Mouse (Mus musculus) small intestine, adult 2 months (tissue): ENCODE results near the gene Ryk. TPM values are rescaled to one million over a fixed set of nuclear protein-coding genes. Genes with fewer than 3 reads are reported as not detected.

ENCODE experiments used
- H3K27ac ChIP-seq: fragments of 200-500 bp; 2 replicates; pipeline ENCODE4 v1.5.1; 2012; ENCODE audit warnings: low read depth, low read length, control low read depth, inconsistent platforms; ENCODE audit not compliant: insufficient read depth
- H3K27me3 ChIP-seq: fragments of 200-500 bp; 2 replicates; pipeline ENCODE4 v1.6.1; 2012; ENCODE audit warnings: mild to moderate bottlenecking, moderate library complexity, low read length, inconsistent platforms; ENCODE audit not compliant: control insufficient read depth, insufficient read depth
- H3K36me3 ChIP-seq: fragments of 200-500 bp; 2 replicates; pipeline ENCODE4 v1.6.1; 2012; ENCODE audit warnings: mild to moderate bottlenecking, low read length, control low read depth, inconsistent platforms; ENCODE audit not compliant: control insufficient read depth, insufficient read depth
- H3K4me1 ChIP-seq: fragments of 200-500 bp; 2 replicates; pipeline ENCODE4 v1.6.1; 2012; ENCODE audit warnings: low read length, inconsistent platforms, mixed read lengths; ENCODE audit not compliant: control insufficient read depth, insufficient read depth, insufficient read length
- H3K4me3 ChIP-seq: fragments of 200-500 bp; 2 replicates; pipeline ENCODE4 v1.5.1; 2012; ENCODE audit warnings: low read depth, mild to moderate bottlenecking, control low read depth, inconsistent platforms, low read length, moderate library complexity
- CTCF ChIP-seq: fragments of 200-500 bp; IDR thresholded peaks from 2 replicates; pipeline ENCODE4 v1.5.1; 2012; ENCODE audit warnings: low read depth, mild to moderate bottlenecking, control low read depth, inconsistent platforms, low read length, moderate library complexity, mixed read lengths; ENCODE audit not compliant: insufficient replicate concordance, insufficient read length; ENCODE audit errors: extremely low read depth
- POLR2A ChIP-seq: fragments of 200-500 bp; IDR thresholded peaks from 2 replicates; pipeline ENCODE4 v1.6.1; 2012; ENCODE audit warnings: low read depth, mild to moderate bottlenecking, control low read depth, inconsistent platforms, low read length, moderate library complexity
- WGBS: fragments of 180-500 bp; shearing (Covaris S2); methylation state at CpG from one replicate; pipeline ENCODE4 v1.1.7; 2018; 5-methylcytosine and 5-hydroxymethylcytosine counted together
- polyA plus RNA-seq: library from polyadenylated mRNA; depleted of rRNA; stranded (reverse); fragments of >200 nt; gene quantifications from 2 replicates; pipeline ENCODE4 v1.2.3, GENCODE M21; 2012

Gene Ryk
- polyA plus RNA-seq, 1 experiment = 36.0 TPM

DNA sequence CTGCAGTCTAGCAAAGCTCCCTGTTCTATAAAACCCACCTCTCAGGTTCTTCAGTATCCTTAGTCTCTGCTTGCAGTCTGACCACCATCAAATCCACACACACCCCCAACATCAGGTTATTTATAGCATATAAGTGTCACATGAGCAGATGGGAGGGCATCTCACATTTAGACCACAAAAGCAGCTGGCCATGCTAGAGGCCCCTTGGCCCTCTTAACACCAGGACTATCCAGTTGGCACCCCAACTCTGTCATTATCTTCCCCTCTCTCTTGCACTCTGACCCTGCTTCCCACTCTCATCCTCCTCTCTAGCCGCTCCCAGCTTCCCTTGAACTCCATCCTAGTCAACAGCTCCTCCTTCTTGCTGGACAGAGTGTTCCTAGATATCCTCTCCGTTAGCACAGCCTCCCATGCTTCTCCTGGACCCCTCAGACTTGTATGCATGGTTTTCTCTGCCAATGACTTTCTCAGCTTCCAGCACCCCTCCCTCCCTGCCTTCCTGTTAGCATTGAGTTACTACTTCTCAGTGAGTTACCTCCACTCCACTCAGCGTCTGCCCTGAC is 80.7 kb downstream of the Ryk start:
- WGBS = 79% methylated on average over 3 of the region's 3 CpGs
- no peak overlapping the region for H3K27ac ChIP-seq
- H3K4me1 ChIP-seq = peaks cover 7% of the 10 kb centered on the region; the same call in 1 of the 2 replicates
- no peaks in the 10 kb centered on the region for H3K36me3 ChIP-seq
- TF ChIP-seq CTCF = no peak
- no peak for TF ChIP-seq POLR2A
- no peak overlapping the region for H3K4me3 ChIP-seq
- H3K27me3 ChIP-seq = no peaks in the 10 kb centered on the region

DNA sequence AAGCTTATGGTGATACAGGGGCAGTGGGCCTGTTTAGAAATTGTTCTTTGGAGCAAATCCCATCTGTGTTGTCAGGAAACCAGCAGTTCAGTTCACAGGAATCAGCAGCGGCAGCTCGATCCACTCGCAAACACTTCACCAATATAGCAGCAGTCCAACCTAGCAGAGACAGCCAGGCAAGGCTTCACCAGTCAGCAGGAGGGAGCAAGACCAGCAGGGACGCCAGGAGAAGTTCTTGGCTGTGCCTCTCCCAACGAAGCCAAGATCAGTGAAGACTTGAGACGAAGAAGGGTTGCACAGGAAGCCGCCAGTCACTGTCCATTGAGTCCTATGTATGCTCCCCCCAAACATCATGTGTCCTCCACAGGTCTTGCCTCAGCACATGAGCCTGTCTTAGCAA is 81.4 kb downstream of the Ryk start:
- Histone ChIP-seq H3K4me3 (no peak overlapping the region), H3K4me1 (peaks cover 7% of the 10 kb centered on the region; the same call in 1 of the 2 replicates), H3K27ac (no peak overlapping the region), H3K27me3 (no peaks in the 10 kb centered on the region), H3K36me3 (no peaks in the 10 kb centered on the region)
- 89% methylated on average over 7 of the region's 7 CpGs for WGBS
- TF ChIP-seq POLR2A = no peak
- TF ChIP-seq CTCF = no peak

DNA sequence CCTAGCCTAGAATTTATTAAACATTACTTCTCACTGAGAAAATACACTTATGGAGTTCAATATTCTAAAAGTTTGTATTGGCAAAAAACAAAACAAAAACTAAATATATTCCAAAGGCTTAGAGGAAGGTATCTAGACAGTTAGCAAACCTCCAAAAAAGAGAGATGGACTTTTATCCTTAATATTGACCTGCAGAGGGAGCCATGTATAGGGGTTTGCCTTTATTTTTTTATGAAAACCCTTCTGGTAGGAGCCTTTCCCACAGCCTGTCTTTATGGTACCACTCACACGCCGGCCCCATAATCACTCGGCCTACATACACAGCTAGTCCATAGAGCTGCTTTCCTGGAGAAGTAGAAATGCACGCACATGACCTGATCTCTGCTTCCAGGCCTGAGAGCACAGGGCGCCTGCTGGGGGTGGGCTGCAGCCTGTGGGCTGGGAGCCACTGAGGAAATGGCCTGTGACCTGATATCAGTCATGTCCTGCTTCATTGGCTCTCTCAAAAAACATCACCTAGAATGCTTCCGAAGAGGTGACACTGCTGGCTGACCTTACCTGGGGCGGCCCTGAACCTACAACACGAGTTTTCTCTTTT is 82.9 kb downstream of the Ryk start:
- TF ChIP-seq CTCF (no peak), POLR2A (no peak)
- no peak overlapping the region for H3K27ac ChIP-seq
- no peak overlapping the region for H3K4me3 ChIP-seq
- no peaks in the 10 kb centered on the region for H3K4me1 ChIP-seq
- 84% methylated on average over 8 of the region's 8 CpGs for WGBS
- H3K36me3 ChIP-seq = no peaks in the 10 kb centered on the region
- no peaks in the 10 kb centered on the region for H3K27me3 ChIP-seq

DNA sequence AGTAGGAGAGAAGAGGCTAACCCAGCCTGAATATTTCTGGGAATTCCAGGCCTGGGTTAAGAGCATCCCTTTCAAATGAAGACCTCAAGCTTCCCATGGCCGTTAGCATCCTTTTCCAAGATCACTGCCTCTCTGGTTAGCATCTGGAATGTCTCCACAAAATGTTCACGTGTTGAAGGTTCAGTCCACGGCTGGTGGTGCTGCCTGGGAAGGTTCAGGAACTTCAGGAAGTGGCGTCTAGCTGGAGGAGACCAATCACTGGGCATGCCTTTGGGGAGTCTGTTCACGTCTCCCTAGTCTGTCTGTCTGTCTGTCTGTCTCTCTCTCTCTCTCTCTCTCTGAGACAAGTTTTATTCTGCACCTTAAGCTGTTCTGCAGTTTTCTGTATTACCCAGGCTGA is 84.8 kb downstream of the Ryk start:
- no peak for TF ChIP-seq POLR2A
- TF ChIP-seq CTCF = no peak
- Histone ChIP-seq H3K4me1 (peaks cover 11% of the 10 kb centered on the region), H3K27me3 (no peaks in the 10 kb centered on the region), H3K27ac (no peak overlapping the region), H3K36me3 (no peaks in the 10 kb centered on the region), H3K4me3 (no peak overlapping the region)
- 73% methylated on average over 5 of the region's 5 CpGs for WGBS

DNA sequence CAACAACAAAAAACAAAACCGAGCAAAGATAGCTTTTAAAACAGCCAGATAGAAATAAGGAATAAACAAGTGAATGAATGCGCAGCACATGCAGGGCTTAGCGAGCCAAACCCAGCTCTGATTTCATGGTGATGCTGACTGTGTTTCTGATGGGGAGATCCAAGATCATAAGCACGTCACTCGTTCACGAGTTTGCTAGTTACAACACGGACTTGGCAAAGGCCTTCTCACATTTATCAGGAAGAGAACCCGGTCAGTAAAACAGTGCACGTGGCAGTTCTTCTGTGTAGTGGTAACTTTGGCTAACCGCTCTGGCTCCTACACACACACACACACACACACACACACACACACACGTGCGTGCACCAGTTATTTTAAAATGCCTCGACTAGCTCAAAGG is 87.1 kb downstream of the Ryk start:
- Histone ChIP-seq H3K27ac (no peak overlapping the region), H3K36me3 (no peaks in the 10 kb centered on the region), H3K4me3 (no peak overlapping the region), H3K4me1 (peaks cover 20% of the 10 kb centered on the region), H3K27me3 (no peaks in the 10 kb centered on the region)
- WGBS = 83% methylated on average over 13 of the region's 13 CpGs
- TF ChIP-seq CTCF = no peak
- TF ChIP-seq POLR2A = no peak

DNA sequence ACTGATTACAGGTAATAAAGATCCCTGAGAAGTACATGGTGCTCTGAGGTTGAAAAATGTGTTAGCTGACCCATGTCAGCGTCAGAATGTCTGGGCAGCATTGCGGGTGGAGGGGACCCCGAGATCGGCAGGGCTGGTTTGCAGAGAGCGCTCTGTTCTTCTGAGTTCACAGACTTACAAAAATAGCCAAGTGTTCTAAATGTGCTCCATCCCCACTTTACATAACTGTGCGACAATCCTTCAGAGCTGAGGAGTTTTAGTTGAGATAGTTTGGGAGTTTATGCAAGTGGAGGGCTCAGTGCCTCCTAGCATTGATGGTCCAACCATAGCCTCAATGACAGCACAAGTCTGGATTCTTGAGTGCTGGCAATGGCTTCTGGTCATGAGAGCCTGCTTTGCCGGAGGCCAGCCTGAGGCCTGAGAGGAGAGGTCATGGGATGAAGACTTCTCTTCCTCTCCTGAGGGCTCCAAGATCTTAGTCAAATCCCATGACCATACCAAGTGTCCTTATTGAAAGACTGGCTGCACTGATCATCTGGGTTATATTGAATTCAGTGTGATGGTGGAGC is 88.2 kb downstream of the Ryk start:
- H3K27ac ChIP-seq = no peak overlapping the region
- no peak overlapping the region for H3K4me3 ChIP-seq
- no peaks in the 10 kb centered on the region for H3K27me3 ChIP-seq
- WGBS = 94% methylated on average over 7 of the region's 7 CpGs
- H3K4me1 ChIP-seq = peaks cover 21% of the 10 kb centered on the region
- TF ChIP-seq POLR2A (no peak), CTCF (no peak)
- no peaks in the 10 kb centered on the region for H3K36me3 ChIP-seq

DNA sequence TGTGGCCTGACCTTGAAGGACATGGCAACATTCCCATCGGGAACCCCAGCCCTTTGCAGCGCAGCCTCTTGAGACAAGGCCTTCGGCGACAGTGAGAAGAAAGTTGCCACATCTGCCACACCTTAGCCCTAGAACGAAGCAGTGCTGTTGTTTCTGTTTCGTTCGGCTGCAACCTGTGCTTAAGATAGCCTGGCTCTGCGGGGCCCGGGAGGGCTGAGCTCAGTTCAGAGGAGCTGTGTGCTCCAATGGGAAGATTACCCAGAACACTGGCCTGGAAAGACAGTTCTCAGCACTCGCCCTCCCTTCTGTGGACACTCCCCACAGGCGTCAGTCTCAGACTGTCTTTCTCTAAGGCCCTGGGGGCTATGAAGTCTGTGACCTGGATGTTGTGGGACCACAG is 89.1 kb downstream of the Ryk start:
- 18% methylated on average over 11 of the region's 11 CpGs for WGBS
- TF ChIP-seq POLR2A (no peak), CTCF (no peak)
- H3K36me3 ChIP-seq = no peaks in the 10 kb centered on the region
- no peaks in the 10 kb centered on the region for H3K27me3 ChIP-seq
- peaks cover 21% of the 10 kb centered on the region for H3K4me1 ChIP-seq
- H3K4me3 ChIP-seq = no peak overlapping the region
- H3K27ac ChIP-seq = peak overlapping the region; percentile 72
